Mouse (Mus musculus): ENCODE results near the gene Alg14. TPM values are rescaled to one million over a fixed set of nuclear protein-coding genes. Genes with fewer than 3 reads are reported as not detected.

Gene Alg14
- 12.3 TPM for polyA plus RNA-seq (2012; fragmentation: generic; extraction: Trizol)
- long read RNA-seq, experiment 1, transcript Alg14-201 (4 exons, 2,037 nt), result major isoform, 30 of 37 reads
- long read RNA-seq, experiment 1, partial matches to known transcripts, result 0 of 37 reads
- long read RNA-seq, experiment 1, other reads (novel, unspliced or antisense), result 5 of 37 reads
- long read RNA-seq, experiment 2, transcript Alg14-201 (4 exons, 2,037 nt), result major isoform, 45 of 56 reads
- long read RNA-seq, experiment 2, partial matches to known transcripts, result 0 of 56 reads
- long read RNA-seq, experiment 2, other reads (novel, unspliced or antisense), result 9 of 56 reads

GRCm38 (mm10) chr3:121291560-121292258 lies at the start of gene Alg14:
Alg14 (plus strand) TSS chr3:121291773.
- Histone ChIP-seq H3K36me3 (ENCODE audit: control insufficient read depth, insufficient read depth) (no peaks in the 10 kb centered on the region), H3K4me3 (ENCODE audit: insufficient read depth, poor library complexity, severe bottlenecking) (peak within 1 kb of the TSS; percentile 50), H3K79me2 (ENCODE audit: control insufficient read depth, insufficient read depth) (peaks cover 14% of the 10 kb centered on the region), H3K27me3 (ENCODE audit: control insufficient read depth, insufficient read depth, insufficient read length) (no peaks in the 10 kb centered on the region), H3K79me3 (ENCODE audit: low read depth) (peaks cover 5% of the 10 kb centered on the region), H3ac (ENCODE audit: control insufficient read depth, insufficient read length, low read depth) (peak within 1 kb of the TSS; percentile 91)
- TF ChIP-seq MYOD1 (IDR thresholded peaks at IDR 0.05; ENCODE audit: control insufficient read depth, insufficient read length, low read depth), result no peak
- TF ChIP-seq USF1 (IDR thresholded peaks at IDR 0.05; ENCODE audit: low read depth), result no peak
- TF ChIP-seq FOSL1 (IDR thresholded peaks at IDR 0.05; ENCODE audit: insufficient read depth, low read length, poor library complexity, severe bottlenecking), result no peak
- peak; percentile 20 for TF ChIP-seq MAX (IDR thresholded peaks at IDR 0.05)
- TF ChIP-seq MYOG (IDR thresholded peaks at IDR 0.05; ENCODE audit: control insufficient read depth, extremely low read depth, insufficient read length), result no peak

GRCm38 (mm10) chr3:121242111-121242936 lies 49.2 kb upstream of the Alg14 start:
- TF ChIP-seq FOSL1 (IDR thresholded peaks at IDR 0.05; ENCODE audit: insufficient read depth, low read length, poor library complexity, severe bottlenecking) (no peak), CEBPB (IDR thresholded peaks at IDR 0.05; ENCODE audit: low read depth) (no peak), USF1 (IDR thresholded peaks at IDR 0.05; ENCODE audit: low read depth) (no peak), MAX (IDR thresholded peaks at IDR 0.05) (no peak), CTCF (IDR thresholded peaks at IDR 0.05; ENCODE audit: control insufficient read depth, insufficient read depth, insufficient read length) (no peak), MYOD1 (IDR thresholded peaks at IDR 0.05; ENCODE audit: control insufficient read depth, insufficient read length, low read depth) (no peak), MYOG (IDR thresholded peaks at IDR 0.05; ENCODE audit: control insufficient read depth, extremely low read depth, insufficient read length) (no peak)
- H3K36me3 ChIP-seq (ENCODE audit: control insufficient read depth, insufficient read depth), result no peaks in the 10 kb centered on the region
- H3K79me3 ChIP-seq (ENCODE audit: low read depth), result no peaks in the 10 kb centered on the region
- H3K79me2 ChIP-seq (ENCODE audit: control insufficient read depth, insufficient read depth), result no peaks in the 10 kb centered on the region
- no peak overlapping the region for H3ac ChIP-seq (ENCODE audit: control insufficient read depth, insufficient read length, low read depth)
- H3K27me3 ChIP-seq (ENCODE audit: control insufficient read depth, insufficient read depth, insufficient read length), result no peaks in the 10 kb centered on the region
- H3K4me3 ChIP-seq (ENCODE audit: insufficient read depth, poor library complexity, severe bottlenecking), result no peak overlapping the region

GRCm38 (mm10) chr3:121242941-121243340 lies 48.6 kb upstream of the Alg14 start:
- no peaks in the 10 kb centered on the region for H3K79me2 ChIP-seq (ENCODE audit: control insufficient read depth, insufficient read depth)
- no peaks in the 10 kb centered on the region for H3K79me3 ChIP-seq (ENCODE audit: low read depth)
- TF ChIP-seq USF1 (IDR thresholded peaks at IDR 0.05; ENCODE audit: low read depth), result no peak
- TF ChIP-seq FOSL1 (IDR thresholded peaks at IDR 0.05; ENCODE audit: insufficient read depth, low read length, poor library complexity, severe bottlenecking), result no peak
- TF ChIP-seq CEBPB (IDR thresholded peaks at IDR 0.05; ENCODE audit: low read depth), result no peak
- TF ChIP-seq MYOG (IDR thresholded peaks at IDR 0.05; ENCODE audit: control insufficient read depth, extremely low read depth, insufficient read length), result no peak
- TF ChIP-seq MAX (IDR thresholded peaks at IDR 0.05), result no peak
- no peak for TF ChIP-seq MYOD1 (IDR thresholded peaks at IDR 0.05; ENCODE audit: control insufficient read depth, insufficient read length, low read depth)
- TF ChIP-seq CTCF (IDR thresholded peaks at IDR 0.05; ENCODE audit: control insufficient read depth, insufficient read depth, insufficient read length), result no peak

GRCm38 (mm10) chr3:121250048-121250447 lies 41.5 kb upstream of the Alg14 start:
- Histone ChIP-seq H3K36me3 (ENCODE audit: control insufficient read depth, insufficient read depth) (no peaks in the 10 kb centered on the region), H3K79me3 (ENCODE audit: low read depth) (no peaks in the 10 kb centered on the region), H3K79me2 (ENCODE audit: control insufficient read depth, insufficient read depth) (no peaks in the 10 kb centered on the region), H3K27me3 (ENCODE audit: control insufficient read depth, insufficient read depth, insufficient read length) (no peaks in the 10 kb centered on the region), H3ac (ENCODE audit: control insufficient read depth, insufficient read length, low read depth) (no peak overlapping the region), H3K4me3 (ENCODE audit: insufficient read depth, poor library complexity, severe bottlenecking) (no peak overlapping the region)
- TF ChIP-seq MAX (IDR thresholded peaks at IDR 0.05) (no peak), CTCF (IDR thresholded peaks at IDR 0.05; ENCODE audit: control insufficient read depth, insufficient read depth, insufficient read length) (no peak), MYOG (IDR thresholded peaks at IDR 0.05; ENCODE audit: control insufficient read depth, extremely low read depth, insufficient read length) (no peak), CEBPB (IDR thresholded peaks at IDR 0.05; ENCODE audit: low read depth) (no peak), FOSL1 (IDR thresholded peaks at IDR 0.05; ENCODE audit: insufficient read depth, low read length, poor library complexity, severe bottlenecking) (no peak), USF1 (IDR thresholded peaks at IDR 0.05; ENCODE audit: low read depth) (no peak), MYOD1 (IDR thresholded peaks at IDR 0.05; ENCODE audit: control insufficient read depth, insufficient read length, low read depth) (no peak)

More at GRCm38 (mm10) chr3:121242941-121243340, 48.6 kb upstream of the Alg14 start:
- Histone ChIP-seq H3ac (ENCODE audit: control insufficient read depth, insufficient read length, low read depth) (no peak overlapping the region), H3K4me3 (ENCODE audit: insufficient read depth, poor library complexity, severe bottlenecking) (no peak overlapping the region), H3K36me3 (ENCODE audit: control insufficient read depth, insufficient read depth) (no peaks in the 10 kb centered on the region), H3K27me3 (ENCODE audit: control insufficient read depth, insufficient read depth, insufficient read length) (no peaks in the 10 kb centered on the region)

All from C2C12 (cell line).